Mouse (Mus musculus) kidney, adult 2 months (tissue): ENCODE results near the gene Akap8.

Experiments
- CTCF ChIP-seq: fragments of 200-500 bp; conservative IDR thresholded peaks from 2 replicates; pipeline ENCODE4 v1.5.1; 2011; ENCODE audit warnings: low read depth, mild to moderate bottlenecking, control low read depth, low read length, moderate library complexity, mixed read lengths; ENCODE audit not compliant: insufficient read depth, insufficient read length
- POLR2A ChIP-seq: fragments of 200-500 bp; IDR thresholded peaks from one replicate; pipeline ENCODE4 v1.6.1; 2011; ENCODE audit warnings: low read depth, low read length, control low read depth

GRCm38 (mm10) chr17:32334921-32335320 is 13.9 kb upstream of the Akap8 start:
- TF ChIP-seq POLR2A: no peak
- no peak for TF ChIP-seq CTCF
